Mouse (Mus musculus) stomach, postnatal 0 days (tissue): Measurements from ENCODE around the gene Olfr164. TPM values are rescaled to one million over a fixed set of nuclear protein-coding genes. Genes with fewer than 3 reads are reported as not detected.

ENCODE experiments used
- ATAC-seq: fragments of 200-750 bp; cut with Nextera tagmentation; 2 replicates; pipeline ENCODE4 v1.8.0; 2017; ENCODE audit not compliant: low FRiP score, low TSS enrichment
- DNase-seq: peaks from one replicate; pipeline ENCODE4 v3.0.0-alpha.2; 2016; ENCODE audit warnings: low spot score
- H3K27ac ChIP-seq: fragments of 300-500 bp; sonication (generic); replicated peaks from 2 replicates; pipeline ENCODE4 v1.5.1; 2014; ENCODE audit warnings: mild to moderate bottlenecking, control low read depth
- H3K27me3 ChIP-seq: fragments of 300-500 bp; sonication (generic); 2 replicates; pipeline ENCODE4 v1.6.1; 2014; ENCODE audit warnings: low read length; ENCODE audit not compliant: control insufficient read depth, insufficient read depth
- H3K36me3 ChIP-seq: fragments of 300-500 bp; sonication (generic); 2 replicates; pipeline ENCODE4 v1.6.1; 2014; ENCODE audit warnings: low read length, mixed read lengths; ENCODE audit not compliant: control insufficient read depth, insufficient read depth
- H3K4me1 ChIP-seq: fragments of 300-500 bp; sonication (generic); replicated peaks from 2 replicates; pipeline ENCODE4 v1.6.1; 2014; ENCODE audit warnings: antibody characterized with exemption; ENCODE audit not compliant: control insufficient read depth, insufficient read depth
- H3K4me2 ChIP-seq: fragments of 300-500 bp; sonication (generic); replicated peaks from 2 replicates; pipeline ENCODE4 v1.6.1; 2014; ENCODE audit warnings: low read depth, mild to moderate bottlenecking, control low read depth, moderate library complexity
- H3K4me3 ChIP-seq: fragments of 300-500 bp; sonication (generic); 2 replicates; pipeline ENCODE4 v1.5.1; 2014; ENCODE audit warnings: low read depth, low read length, control low read depth
- H3K9ac ChIP-seq: fragments of 300-500 bp; sonication (generic); 2 replicates; pipeline ENCODE4 v1.6.1; 2014; ENCODE audit warnings: mild to moderate bottlenecking, low read length, control low read depth, mixed read lengths
- H3K9me3 ChIP-seq: fragments of 300-500 bp; sonication (generic); 2 replicates; pipeline ENCODE4 v1.6.1; 2016; ENCODE audit warnings: low read length; ENCODE audit not compliant: control insufficient read depth
- CTCF ChIP-seq: IDR thresholded peaks from 2 replicates; pipeline ENCODE4 v1.5.1; 2016; ENCODE audit warnings: antibody characterized with exemption, low read depth, mild to moderate bottlenecking, moderate library complexity
- EP300 ChIP-seq: optimal IDR thresholded peaks from 2 replicates; pipeline ENCODE3; 2016; ENCODE audit warnings: antibody characterized with exemption
- WGBS: fragments of 180-500 bp; shearing (Covaris S2); extraction: QIAGEN DNeasy Blood & Tissue Kit; methylation state at CpG from one replicate; pipeline ENCODE4 v1.1.7; 2014; 5-methylcytosine and 5-hydroxymethylcytosine counted together
- polyA plus RNA-seq: library from polyadenylated mRNA; unstranded; fragments of >200 nt; fragmentation: Nextera tagmentation; extraction: Ambion mirVana; gene quantifications from 2 replicates; pipeline ENCODE4 v1.2.1, GENCODE M21; 2015

The Olfr164 gene
- not detected in 2 replicates for polyA plus RNA-seq

DNA sequence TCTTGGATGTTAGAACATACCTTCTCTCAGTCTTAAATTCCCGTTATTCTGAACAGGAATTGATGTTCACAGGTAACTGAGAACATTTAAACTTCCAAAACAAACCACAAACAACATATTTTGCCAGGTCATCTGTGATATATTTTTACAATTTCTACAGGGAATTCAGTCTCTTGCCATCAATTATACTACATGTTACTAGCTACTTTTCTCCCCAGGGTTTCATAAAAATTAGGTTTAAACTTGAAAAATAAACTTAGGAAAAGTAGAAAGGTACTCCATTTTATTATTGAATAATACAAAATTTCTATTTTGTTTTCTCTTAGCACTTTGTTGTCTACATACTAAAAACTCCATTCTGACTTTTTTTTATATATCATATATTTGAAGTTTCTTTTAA, at the start of gene Olfr164:
TSS of gene Olfr164 (minus strand) at position 101 of the 400 bp plus-strand sequence.
- Histone ChIP-seq H3K27ac (no peak within 1 kb of the TSS), H3K9me3 (no peaks in the 10 kb centered on the region), H3K9ac (no peak within 1 kb of the TSS), H3K36me3 (no peaks in the 10 kb centered on the region), H3K4me3 (no peak within 1 kb of the TSS), H3K27me3 (no peaks in the 10 kb centered on the region), H3K4me2 (no peak within 1 kb of the TSS), H3K4me1 (no peaks in the 10 kb centered on the region)
- 33% methylated on average over 1 of the region's 1 CpGs for WGBS
- no peak for ATAC-seq
- TF ChIP-seq EP300: no peak
- TF ChIP-seq CTCF: no peak
- DNase-seq: no peak

DNA sequence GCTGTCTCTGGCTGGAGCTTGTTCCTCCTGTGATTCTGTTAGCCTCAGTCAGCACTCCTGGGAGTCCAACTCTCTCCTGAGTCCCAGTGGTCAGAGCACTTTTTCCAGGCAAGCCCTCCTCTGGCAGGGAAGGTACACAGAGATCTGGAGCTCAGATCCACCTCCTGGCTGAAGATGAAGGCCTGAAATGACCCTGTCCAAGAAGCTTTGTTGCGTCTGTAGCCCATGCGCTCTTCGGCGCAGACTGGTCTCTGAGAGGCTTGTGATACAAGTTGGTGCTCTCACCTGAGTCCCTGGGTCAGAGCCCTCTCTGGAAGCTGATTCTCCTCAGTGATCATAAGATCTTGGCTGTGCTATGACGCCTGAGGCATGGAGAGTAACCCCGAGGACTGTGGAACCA, 35.2 kb upstream of the Olfr164 start:
- Histone ChIP-seq H3K27ac (no peak overlapping the region), H3K9me3 (no peaks in the 10 kb centered on the region), H3K9ac (no peak overlapping the region), H3K4me1 (no peaks in the 10 kb centered on the region), H3K36me3 (no peaks in the 10 kb centered on the region), H3K27me3 (no peaks in the 10 kb centered on the region), H3K4me2 (no peak overlapping the region), H3K4me3 (no peak overlapping the region)
- DNase-seq (no peak), ATAC-seq (no peak)
- TF ChIP-seq EP300: no peak
- no peak for TF ChIP-seq CTCF
- 88% methylated on average over 6 of the region's 6 CpGs for WGBS

DNA sequence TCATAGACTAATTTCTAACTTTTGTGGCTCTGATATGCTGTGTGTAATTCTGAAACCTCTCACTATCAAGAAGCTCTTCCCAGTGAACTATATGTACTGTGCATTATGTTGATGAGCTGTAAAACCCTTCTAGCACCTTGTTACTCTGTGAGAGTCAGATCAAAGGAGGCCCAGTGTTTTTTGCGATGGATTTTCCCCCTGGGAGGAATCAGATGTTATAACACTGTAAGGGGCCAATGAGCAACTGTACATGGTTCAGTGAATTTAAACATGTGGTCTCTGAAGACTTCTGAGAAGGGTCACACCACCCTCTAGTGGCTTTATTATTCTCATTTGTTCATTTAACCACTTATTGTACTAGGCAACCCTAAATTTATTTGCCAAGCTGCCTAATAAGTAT, 50.6 kb downstream of the Olfr164 start:
- H3K36me3 ChIP-seq: no peaks in the 10 kb centered on the region
- H3K9me3 ChIP-seq: no peaks in the 10 kb centered on the region
- no peak overlapping the region for H3K4me2 ChIP-seq
- 33% methylated on average over 1 of the region's 1 CpGs for WGBS
- H3K4me3 ChIP-seq: no peak overlapping the region
- no peak for DNase-seq
- no peaks in the 10 kb centered on the region for H3K4me1 ChIP-seq
- no peak for ATAC-seq
- TF ChIP-seq CTCF: 0 out of 2 replicates have a peak, but pooled peaks have one; percentile 19
- TF ChIP-seq EP300: no peak
- no peak overlapping the region for H3K9ac ChIP-seq
- no peak overlapping the region for H3K27ac ChIP-seq
- no peaks in the 10 kb centered on the region for H3K27me3 ChIP-seq

DNA sequence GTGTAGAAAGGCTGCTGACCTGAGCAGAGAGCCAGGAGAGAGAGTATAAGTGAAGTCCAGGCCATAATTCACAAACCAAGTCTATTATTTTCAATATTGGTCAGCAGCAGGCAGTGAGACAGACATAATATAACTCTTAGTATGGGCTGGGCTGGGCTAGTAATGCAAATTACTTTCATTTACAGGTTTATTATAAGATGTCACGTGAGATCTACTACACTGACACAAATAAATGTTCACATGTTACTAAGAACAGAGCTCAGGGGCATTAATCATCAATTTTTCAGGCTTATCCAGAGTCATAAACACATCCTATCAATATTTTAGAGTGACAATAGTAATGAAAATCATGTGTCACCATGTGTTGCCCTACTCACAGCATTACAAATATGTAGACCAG, 53.1 kb downstream of the Olfr164 start:
- ATAC-seq: no peak
- H3K4me3 ChIP-seq: no peak overlapping the region

DNA sequence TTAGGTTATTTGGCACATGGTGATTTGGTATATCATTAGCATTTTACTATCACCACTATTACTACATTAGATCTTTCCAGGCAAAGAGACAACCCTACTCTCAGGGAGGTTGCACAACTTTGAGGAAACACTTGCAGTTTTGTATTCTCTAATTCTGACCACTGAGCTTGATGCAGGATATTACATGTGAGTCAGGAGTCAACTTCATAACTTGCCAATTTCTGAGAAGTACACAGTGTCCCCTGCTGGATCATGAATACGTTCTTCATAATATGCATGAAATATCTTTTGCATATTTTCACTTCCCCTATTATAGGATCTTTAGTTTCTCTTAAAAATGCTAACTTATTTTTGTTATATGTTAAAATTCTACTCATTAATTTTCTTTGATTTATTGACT, 68.0 kb downstream of the Olfr164 start:
- no peak for ATAC-seq
- no peak overlapping the region for H3K9ac ChIP-seq
- TF ChIP-seq EP300: no peak
- TF ChIP-seq CTCF: no peak

More for the DNA sequence above, 53.1 kb downstream of the Olfr164 start:
- Histone ChIP-seq H3K4me2 (no peak overlapping the region), H3K36me3 (no peaks in the 10 kb centered on the region), H3K27ac (no peak overlapping the region), H3K27me3 (no peaks in the 10 kb centered on the region), H3K9ac (no peak overlapping the region), H3K9me3 (no peaks in the 10 kb centered on the region), H3K4me1 (no peaks in the 10 kb centered on the region)
- no peak for DNase-seq
- 56% methylated on average over 1 of the region's 1 CpGs for WGBS
- no peak for TF ChIP-seq EP300
- no peak for TF ChIP-seq CTCF

DNA sequence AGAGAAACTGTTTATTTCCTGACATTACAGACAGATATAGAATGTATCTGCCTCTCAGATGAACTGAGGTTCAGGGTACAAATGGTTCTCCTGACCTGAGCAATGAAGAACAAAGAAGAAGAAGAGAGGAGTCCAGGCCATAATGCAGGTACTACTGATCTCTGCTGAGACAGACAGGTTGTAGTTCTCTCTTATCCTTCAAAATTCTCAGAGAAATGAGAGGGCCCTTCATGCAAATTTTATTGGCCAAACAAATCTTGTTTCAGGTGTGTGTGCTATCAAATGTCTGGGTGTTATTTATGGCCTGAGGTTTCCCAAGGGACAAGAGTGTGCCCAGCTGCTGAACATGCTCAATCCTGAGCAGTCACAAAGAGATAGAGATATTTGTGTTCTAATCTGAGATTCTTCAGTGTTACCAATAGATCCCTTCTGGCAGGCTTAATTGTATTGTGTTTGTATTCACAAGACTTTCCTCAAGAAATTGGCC, 72.3 kb downstream of the Olfr164 start:
- H3K4me1 ChIP-seq: no peaks in the 10 kb centered on the region
- H3K4me3 ChIP-seq: no peak overlapping the region
- no peak overlapping the region for H3K27ac ChIP-seq
- TF ChIP-seq EP300: no peak
- no peaks in the 10 kb centered on the region for H3K36me3 ChIP-seq
- no peak overlapping the region for H3K4me2 ChIP-seq
- ATAC-seq (no peak), DNase-seq (no peak)
- no peaks in the 10 kb centered on the region for H3K27me3 ChIP-seq
- H3K9ac ChIP-seq: no peak overlapping the region
- no peaks in the 10 kb centered on the region for H3K9me3 ChIP-seq

More for the DNA sequence above, 68.0 kb downstream of the Olfr164 start:
- Histone ChIP-seq H3K27ac (no peak overlapping the region), H3K4me2 (no peak overlapping the region), H3K36me3 (no peaks in the 10 kb centered on the region), H3K9me3 (no peaks in the 10 kb centered on the region), H3K4me1 (no peaks in the 10 kb centered on the region), H3K27me3 (no peaks in the 10 kb centered on the region), H3K4me3 (no peak overlapping the region)
- no peak for DNase-seq
- 82% methylated on average over 1 of the region's 1 CpGs for WGBS
